Mouse (Mus musculus) urinary bladder, postnatal 36 days (tissue): ENCODE results near the gene Olfr1415.
"Not testable (repeated sequence)": the region's sequence is repeated elsewhere in the genome, so short reads cannot be mapped to it uniquely, and the experiment has no call there.

Experiments
- DNase-seq, 2 experiments: peaks; one replicate each; pipeline ENCODE4 v3.0.0; 2022; ENCODE audit warnings: low spot score in 2 of 2, mixed read lengths in 1 of 2

The Olfr1415 gene

DNA sequence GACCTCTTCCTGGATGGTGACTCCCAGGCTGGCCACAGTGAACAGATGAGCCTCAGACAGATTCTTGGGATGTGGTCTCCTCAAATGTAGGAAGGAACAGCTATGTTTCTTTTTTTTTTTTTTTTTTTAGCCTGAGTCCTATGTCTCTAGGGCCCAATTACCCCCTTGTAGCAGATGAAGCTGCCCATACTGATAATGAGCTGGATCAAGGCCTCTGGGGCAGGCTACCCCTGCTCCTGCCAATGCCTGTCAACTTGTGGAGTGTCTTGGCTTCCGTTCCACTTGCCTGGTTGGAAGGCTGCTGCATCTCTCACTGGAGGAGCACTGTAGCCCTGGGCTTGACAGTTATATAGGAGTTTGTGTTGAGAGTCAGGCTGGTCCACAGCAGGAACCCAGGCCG is at the start of gene Olfr1415:
Gene Olfr1415, minus strand, starts transcription at position 101 of the 400 bp plus-strand sequence.
- DNase-seq = no peak

DNA sequence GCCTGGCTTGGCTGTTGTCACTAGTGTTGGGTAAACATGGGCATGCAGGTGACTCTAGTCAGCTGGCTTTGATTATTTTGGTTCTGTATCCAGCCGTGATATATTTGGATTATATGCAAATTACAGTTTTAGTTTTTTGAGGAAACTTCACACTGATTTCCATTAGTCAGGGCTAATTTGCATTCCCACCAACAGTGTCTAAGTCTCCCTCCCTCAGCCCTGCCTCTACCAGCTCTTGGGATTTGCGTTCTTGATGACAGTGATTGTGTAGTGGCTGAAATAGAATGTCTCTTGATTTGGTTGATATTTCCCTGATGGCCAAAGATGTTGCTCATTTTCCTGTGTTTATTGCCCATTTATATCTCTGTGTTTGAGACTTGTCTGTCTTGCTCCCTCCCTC is 43.2 kb upstream of the Olfr1415 start:
- no peak for DNase-seq

DNA sequence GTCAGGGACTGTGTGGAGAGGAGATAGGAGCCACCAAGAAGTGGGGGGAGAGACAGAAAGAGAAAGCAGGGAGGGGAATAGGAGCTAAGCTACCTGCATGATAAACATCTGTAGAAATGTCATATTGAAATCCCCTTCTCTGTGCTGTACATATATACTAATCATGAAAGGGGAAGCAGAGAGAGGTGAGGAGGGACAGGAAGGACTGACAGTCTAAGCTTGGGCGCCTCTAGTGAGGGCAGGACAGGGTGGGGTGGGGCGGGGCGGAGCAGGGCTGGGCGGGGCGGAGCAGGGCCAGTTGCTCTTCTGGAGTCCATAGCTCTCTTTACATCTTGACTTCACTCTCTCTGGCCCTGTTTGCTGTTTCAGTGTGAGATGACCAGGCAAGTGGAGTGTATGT is 41.1 kb upstream of the Olfr1415 start:
- DNase-seq = no peak

DNA sequence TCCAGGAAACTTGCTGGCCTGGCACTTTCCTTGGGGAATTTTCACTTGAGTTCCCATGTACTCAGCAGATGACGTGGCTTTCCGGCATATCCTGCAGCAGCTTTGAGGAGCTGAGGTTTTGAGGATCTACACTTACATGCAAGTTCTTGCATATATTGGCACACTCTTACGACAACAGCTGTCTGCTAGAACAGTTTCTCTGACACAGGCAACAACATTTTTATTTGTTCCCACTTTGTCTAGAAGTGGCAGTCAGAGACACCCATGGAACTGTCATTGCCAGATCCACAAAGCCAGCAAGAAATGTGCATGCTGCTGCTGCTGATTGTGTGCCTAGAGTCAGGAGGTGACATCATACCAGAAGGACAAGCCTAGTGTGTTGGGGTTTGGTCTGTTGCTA is 27.9 kb upstream of the Olfr1415 start:
- DNase-seq = no peak

DNA sequence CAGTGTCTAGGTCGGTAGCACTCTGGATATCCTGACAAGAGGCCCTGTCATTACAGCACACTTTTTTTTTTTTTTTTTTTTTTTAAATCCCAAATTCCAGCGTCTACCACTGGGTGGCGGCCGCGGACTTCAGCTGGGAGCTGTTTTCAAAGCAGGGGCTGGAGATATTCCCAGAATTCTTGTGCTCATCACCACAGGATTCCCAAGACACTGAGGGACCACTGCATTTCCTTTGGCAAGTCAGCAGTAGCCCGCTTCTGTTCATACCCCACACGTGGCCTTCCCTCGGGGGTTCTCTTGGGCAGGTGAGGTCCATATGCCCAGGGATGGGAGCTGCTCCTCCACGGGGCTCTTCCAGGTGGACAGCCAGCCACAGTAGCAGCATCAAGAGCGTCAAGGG is 25.5 kb upstream of the Olfr1415 start:
- DNase-seq = peak in 1 of 2 experiments; percentile 4

DNA sequence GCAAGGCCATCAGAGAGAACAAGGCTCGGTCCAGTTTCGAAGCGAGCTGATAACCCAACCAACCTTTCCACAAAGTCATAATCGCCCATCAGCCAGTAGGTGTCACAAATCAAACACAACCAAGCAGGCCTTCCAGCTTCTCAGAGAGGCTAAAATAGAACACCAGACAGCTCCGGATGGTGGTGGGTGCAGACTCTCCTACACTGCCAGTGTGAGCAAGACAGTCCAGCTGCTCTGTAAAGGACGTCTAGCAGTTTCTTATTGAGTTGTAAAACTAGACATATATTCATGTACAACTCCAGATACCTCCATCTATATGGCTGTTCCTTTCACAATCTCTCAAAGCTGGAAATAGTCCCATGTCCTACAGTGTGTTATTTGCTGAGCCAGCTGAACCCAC is 23.1 kb upstream of the Olfr1415 start:
- no peak for DNase-seq

DNA sequence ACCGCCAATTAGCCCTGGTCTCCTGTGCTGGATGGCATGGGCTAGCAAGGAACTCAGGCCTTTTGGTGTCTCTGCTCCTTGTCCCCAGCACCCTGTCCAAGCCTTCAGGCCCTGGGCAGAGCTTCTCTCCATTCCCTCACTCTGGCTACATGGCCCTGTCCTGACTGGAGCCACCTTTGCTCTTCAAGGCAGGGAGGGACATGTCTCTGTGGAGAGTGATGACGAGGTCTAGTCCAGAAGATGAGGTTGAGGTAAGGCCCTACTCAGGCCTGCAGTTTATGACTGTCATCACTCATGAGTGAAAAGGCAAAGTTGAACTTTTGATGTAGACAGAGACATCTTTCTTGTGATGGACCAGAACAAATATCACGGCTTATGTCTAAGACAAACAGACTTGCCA is 22.7 kb upstream of the Olfr1415 start, which contains the start of gene Olfr1414:
Gene Olfr1414, minus strand, starts transcription at position 101 of the 400 bp plus-strand sequence.
- DNase-seq = no peak

DNA sequence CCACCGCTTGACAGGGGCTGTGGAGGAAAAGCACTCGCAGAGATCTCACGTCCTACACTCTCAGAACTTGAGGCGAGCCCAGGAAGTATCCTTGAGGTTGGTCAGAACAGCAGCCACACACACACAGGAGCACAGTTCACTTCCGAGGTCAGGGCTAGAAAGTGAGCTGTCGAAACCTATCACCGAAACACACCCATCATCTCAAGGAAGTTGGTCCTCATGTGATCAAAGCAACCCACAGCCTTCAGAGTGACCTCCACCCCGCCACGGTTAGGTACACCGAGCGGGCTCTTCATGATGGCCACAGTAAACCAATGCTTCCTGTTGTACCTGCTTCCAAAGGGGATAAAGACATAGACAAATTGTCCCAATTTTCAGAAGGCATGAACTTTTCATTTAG is 19.5 kb upstream of the Olfr1415 start:
- no peak for DNase-seq

DNA sequence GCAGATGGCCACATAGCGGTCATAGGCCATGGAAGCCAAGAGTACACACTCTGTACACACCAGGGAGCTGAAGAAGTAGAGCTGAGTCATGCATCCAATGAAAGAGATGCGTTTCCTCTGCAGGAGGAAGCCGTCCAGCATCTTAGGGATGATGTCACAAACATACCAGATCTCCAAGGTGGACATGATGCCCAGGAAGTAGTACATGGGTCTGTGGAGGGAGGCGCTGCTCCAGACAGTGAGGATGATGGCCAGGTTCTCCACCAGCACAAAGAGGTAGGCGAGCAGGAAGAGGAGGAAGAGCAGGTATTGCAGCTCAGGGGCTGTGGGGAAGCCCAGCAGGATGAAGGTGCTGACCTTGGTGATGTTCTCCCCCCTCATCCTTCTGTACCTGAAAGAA is 15.7 kb upstream of the Olfr1415 start:
- not testable (repeated sequence) for DNase-seq

DNA sequence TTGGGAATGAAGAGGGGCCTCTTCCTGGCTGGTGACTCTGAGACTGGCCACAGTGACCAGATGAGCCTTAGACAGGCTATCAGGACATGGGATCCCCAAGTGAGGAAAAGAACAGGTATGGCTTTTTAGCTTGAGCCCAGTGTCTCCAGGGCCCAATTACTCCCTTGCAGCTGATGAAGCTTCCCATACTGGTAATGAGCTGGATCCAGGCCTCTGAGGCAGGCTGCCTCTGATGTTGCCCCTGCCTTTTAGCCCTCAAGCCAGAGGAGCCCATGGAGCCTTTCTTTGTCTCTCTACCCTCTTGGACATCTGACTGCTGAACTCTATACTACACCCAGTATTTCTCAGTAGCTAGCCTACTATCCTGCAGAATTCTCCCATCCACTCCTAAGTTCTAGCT is 10.9 kb downstream of the Olfr1415 start, which contains the start of gene Olfr1416:
Gene Olfr1416, minus strand, starts transcription at position 101 of the 400 bp plus-strand sequence.
- no peak for DNase-seq

DNA sequence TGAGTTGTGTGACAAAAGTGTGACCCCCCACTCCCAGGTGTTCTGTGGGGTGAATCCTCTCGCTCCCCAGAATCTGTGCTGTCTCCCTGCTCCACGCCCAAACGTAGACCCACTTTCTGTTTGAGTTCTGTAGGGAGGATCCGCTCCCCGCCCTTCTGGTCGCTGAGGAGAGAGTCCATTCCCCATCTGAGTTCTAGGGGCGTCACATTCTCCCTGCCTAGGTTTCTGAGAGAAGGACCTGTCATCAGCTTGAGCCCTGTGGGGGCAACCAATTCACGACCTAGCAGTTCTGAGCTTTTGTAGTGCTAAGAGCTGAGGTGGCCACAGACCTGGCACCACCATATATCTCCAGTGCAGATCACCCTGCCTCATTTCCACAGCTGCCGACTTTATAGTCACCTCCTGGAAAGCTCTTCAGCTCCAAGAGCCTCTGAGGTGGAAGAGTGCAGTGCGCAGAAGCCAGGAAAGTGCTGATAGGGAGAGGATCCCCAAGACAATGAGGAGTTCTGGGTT is 21.8 kb downstream of the Olfr1415 start:
- DNase-seq = no peak

DNA sequence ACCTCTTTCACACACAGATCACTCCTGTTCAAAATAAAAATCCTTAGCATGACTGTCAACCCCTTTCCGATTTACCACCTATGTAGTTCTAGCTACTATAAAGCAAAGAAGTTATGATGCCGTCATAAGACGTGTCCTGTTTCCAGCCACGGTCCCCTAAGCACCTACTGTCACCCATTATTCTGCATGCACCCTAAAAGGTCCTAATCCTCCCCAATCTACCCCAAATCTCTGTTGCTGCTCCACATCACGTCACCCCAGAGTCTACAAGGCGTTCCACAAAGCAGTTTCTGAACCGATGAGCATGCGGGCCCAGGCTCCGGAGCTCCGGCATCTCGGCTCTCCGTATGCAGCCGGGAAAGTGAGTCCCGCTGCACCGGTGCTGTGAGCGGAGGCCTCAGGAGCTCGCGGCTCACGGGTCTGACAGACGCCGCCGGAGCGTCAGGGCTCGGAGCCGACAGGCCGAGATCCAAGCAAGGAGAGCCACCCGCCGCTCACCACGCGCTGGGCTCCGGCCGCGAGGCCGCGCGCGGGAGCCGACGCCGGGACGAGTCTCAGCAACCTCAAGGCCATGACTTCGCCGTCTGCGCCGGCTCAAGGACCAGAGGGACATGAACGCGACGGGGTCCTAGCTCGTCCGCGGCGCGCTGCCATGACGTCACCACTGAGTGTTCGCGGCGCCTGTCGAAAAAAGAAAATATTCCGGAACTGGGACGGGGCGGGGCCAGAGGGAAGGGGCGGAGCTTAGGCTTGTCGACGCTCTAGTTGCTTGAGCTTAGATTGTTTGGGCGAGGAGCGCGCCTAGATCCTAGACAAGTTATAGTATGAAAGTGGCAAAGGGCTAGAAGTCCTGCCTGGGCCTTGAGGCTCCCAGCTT is 22.5 kb downstream of the Olfr1415 start, which contains the start of gene Ndufa10:
Gene Ndufa10, minus strand, starts transcription at position 696 of the 877 bp plus-strand sequence.
- DNase-seq = peak; percentile 93 to 94

DNA sequence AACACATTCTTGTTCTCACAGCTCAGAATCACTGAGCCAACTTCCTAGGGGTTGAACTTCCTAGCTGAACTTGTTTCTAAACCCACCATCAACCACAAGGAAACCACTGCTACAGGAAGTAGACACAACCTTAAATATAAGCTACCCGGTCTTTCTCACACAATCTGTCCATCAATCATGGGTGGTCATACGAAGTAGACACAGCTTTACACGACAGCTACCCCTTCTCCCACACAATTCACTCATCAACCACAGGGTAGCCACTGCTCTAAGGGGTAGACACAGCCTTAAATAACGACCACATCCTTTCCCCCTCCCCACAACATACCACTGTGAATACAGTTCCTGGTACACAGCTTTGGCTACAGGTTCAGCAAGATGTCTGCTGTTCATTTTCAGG is 27.0 kb downstream of the Olfr1415 start:
- DNase-seq = no peak

DNA sequence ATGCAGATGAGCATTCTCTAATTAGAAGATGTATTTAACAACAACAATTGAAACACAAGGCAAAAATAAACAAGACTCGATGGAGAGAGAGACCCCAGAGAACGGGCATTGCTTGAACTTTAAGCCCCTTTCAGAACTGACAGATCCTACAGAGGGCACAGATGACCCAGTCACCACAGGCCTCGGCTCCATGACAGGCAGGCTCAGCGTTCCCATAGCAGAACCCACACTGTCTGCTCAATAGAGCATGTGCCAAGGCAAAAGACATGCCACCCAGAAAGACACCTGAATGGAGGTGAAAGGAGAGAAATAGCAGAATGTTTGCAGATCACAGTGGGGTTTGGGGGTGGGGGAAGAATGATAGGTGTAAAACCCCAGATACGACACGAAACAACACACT is 37.5 kb downstream of the Olfr1415 start:
- DNase-seq = no peak

DNA sequence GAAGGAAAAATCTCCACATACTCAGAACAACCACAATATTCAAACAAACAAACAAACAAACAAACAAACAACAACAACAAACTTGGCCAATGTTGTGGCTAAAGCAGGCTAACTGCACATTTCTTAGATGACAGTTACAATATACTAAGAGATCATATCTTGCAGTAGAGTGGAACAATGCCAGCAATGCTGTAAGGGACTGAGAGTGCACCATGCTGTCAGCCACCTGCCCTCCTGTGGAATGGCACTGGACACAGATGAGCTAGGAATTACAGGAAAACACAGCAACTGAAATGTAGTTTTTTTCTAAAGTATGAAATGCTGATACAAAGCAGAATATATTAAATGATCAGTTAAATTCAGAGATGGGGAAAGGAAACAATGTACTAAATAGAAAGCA is 38.1 kb downstream of the Olfr1415 start:
- DNase-seq = no peak

DNA sequence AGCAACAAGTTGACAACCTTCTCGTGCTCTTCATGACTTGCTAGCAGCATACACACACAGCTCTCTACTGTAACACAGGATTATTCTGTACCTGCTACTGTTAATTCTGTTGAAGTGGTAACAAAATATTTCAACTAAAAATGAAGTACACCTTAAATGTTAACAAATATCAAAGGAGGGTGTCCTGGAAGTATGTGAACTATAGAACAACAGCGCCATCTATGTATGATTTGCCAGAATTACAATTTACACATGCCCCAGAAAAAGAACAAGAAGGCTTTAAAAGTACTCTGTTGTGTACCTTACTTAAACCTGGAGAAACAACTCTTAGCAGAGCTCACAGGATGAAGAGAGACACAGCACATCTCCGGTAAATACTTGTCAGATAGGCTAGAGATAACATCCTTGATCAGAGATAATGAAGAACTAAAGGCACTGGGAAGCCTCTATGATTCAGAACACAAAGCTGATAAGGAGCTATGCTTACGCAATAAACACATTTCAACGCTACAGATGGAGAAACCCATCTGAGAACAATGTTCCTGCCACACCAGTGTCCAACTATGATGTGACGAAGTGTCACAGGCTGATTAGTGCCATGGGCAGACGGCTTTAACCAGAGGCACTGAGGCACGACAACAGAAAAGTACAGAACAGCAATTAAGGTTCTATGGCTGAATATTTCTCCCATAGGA is 42.0 kb downstream of the Olfr1415 start:
- no peak for DNase-seq

DNA sequence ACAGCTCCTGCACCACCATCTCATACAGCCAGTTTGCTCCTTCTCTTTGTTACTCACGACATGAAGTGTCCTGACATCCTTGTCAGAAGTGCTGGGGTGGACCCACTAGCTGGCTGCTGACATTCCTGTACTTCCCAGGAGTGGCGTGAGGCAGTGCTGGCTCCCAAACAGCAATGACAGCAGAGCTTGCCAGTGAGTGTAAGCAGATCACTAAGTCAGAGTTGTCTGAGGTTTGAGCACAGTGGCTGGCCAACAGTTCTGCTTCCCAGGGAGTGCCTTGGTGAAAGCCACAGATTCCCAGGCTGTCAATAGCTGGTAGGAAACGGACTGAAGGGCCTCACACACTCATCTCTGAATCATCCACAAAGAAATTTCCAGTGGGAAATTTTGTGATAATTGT is 47.6 kb downstream of the Olfr1415 start:
- no peak for DNase-seq

DNA sequence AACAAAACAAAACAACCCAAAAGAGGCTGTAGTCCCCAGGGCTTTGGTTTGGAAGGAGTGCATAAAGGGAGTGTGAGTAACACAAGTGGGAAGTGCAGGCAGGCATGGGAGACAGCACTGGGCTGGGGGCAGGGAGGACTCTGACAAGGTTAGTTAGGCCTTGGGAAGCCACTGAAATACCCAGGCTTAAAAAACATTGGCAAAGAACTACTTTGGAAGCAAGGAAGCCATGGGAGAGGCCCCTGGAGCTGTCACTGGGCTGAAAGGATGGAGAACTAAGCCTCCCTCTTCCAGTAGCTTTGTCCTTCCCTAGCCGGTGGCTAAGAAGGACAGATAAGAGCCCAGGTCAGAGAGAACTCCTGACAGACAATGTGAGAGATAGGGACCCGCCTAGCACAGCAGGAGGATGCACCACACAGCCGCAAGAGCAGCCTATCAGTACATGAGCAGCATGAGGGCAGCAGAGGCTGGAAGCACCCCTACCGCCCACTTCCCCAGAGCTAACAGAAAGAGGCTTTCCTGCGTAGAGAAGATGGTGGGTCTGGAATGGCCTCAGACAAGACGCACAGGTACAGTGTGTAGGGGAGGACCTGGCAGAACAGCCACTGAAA is 54.3 kb downstream of the Olfr1415 start:
- no peak for DNase-seq

DNA sequence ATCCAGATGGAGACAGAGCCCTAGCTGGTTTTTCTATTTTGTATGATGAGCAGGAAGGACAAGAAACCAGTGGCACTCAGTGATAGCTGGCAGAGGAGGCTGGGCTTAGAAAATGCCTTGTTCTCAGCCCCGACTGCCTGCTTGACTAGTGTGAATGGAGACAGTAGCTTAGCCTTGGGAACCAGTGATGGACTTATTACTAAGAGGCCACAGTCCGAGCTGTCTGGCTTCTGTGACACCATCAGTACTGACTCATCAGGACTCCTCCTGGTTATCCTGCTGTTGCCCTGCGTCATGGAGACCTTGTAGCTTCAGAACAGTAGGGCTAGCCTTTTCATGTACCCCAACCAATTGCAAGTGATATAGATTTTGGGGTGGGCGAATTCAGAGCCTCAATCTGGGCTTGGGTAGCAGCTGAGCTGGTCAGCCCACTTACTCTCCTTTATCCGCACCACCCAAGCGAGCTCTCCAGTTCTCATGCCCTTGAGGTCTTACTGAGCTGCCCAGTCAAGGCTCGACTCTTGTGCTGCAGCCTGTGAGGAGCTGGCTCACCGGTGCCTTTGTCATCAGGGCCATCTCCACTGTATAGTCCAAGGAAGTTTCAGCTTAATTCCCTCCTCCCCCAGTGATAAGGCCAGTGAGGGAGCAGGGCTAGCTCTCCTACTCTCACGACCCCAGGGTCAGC is 55.7 kb downstream of the Olfr1415 start:
- DNase-seq = no peak
